Mouse (Mus musculus) spleen, postnatal 14 days (tissue): ENCODE data around the gene Ffar2.
"Not testable (repeated sequence)": the region's sequence is repeated elsewhere in the genome, so short reads cannot be mapped to it uniquely, and the experiment has no call there.

Experiments used
- DNase-seq, 2 experiments: peaks; one replicate each; pipeline ENCODE4 v3.0.0; 2021 to 2022; ENCODE audit warnings: low spot score in 2 of 2

Gene Ffar2

GRCm38 (mm10) chr7:30823675-30824074 is at the start of gene Ffar2:
Ffar2 (minus strand) TSS chr7:30823775.
- DNase-seq, result no peak

- peak; percentile 41 to 71 for DNase-seq
Observed at GRCm38 (mm10) chr7:30873083-30873482, 49.5 kb upstream of the Ffar2 start.

GRCm38 (mm10) chr7:30863386-30863785 is 39.8 kb upstream of the Ffar2 start:
- DNase-seq, result no peak

GRCm38 (mm10) chr7:30861464-30861863 is 37.9 kb upstream of the Ffar2 start, which contains the start of gene Ffar1:
Ffar1 (minus strand) TSS chr7:30861564.
- DNase-seq, result no peak

GRCm38 (mm10) chr7:30859635-30860402 is 36.2 kb upstream of the Ffar2 start:
- peak in 1 of 2 experiments; percentile 54 for DNase-seq

GRCm38 (mm10) chr7:30859290-30859634 is 35.7 kb upstream of the Ffar2 start:
- DNase-seq, result peak; percentile 60 to 77

- no peak for DNase-seq
Observed at GRCm38 (mm10) chr7:30857746-30858145, 34.2 kb upstream of the Ffar2 start.

GRCm38 (mm10) chr7:30856078-30856477 is 32.5 kb upstream of the Ffar2 start, which contains the start of gene Ffar3:
Ffar3 (minus strand) TSS chr7:30856178.
- DNase-seq, result no peak

- DNase-seq, result no peak
Observed at GRCm38 (mm10) chr7:30851421-30851820, 27.8 kb upstream of the Ffar2 start.

GRCm38 (mm10) chr7:30847934-30848333 is 24.4 kb upstream of the Ffar2 start:
- DNase-seq, result no peak

- DNase-seq, result no peak
Observed at GRCm38 (mm10) chr7:30847386-30847785, 23.8 kb upstream of the Ffar2 start.

GRCm38 (mm10) chr7:30846505-30847053 is 23.0 kb upstream of the Ffar2 start:
- no peak for DNase-seq

GRCm38 (mm10) chr7:30844676-30845297 is 21.2 kb upstream of the Ffar2 start:
- DNase-seq, result no peak

- DNase-seq, result no peak
Observed at GRCm38 (mm10) chr7:30842092-30842491, 18.5 kb upstream of the Ffar2 start.

- no peak for DNase-seq
Observed at GRCm38 (mm10) chr7:30841379-30841778, 17.8 kb upstream of the Ffar2 start.

- DNase-seq, result no peak
Observed at GRCm38 (mm10) chr7:30840306-30840705, 16.7 kb upstream of the Ffar2 start.

GRCm38 (mm10) chr7:30837277-30837676 is 13.7 kb upstream of the Ffar2 start:
- DNase-seq, result no peak

GRCm38 (mm10) chr7:30832684-30833083 is 9.1 kb upstream of the Ffar2 start:
- not testable (repeated sequence) for DNase-seq

GRCm38 (mm10) chr7:30832261-30832660 is 8.7 kb upstream of the Ffar2 start:
- no peak for DNase-seq

- no peak for DNase-seq
Observed at GRCm38 (mm10) chr7:30829428-30829827, 5.9 kb upstream of the Ffar2 start.

GRCm38 (mm10) chr7:30828871-30829270 is 5.3 kb upstream of the Ffar2 start:
- not testable (repeated sequence) for DNase-seq

- no peak for DNase-seq
Observed at GRCm38 (mm10) chr7:30826660-30827059, 3.1 kb upstream of the Ffar2 start.

- DNase-seq, result no peak
Observed at GRCm38 (mm10) chr7:30824306-30824705, 731 bp upstream of the Ffar2 start.
